Mouse (Mus musculus) embryonic fibroblast, embryonic 13.5 days (primary cell): ENCODE data around the gene Cdca5. TPM values are rescaled to one million over a fixed set of nuclear protein-coding genes. Genes with fewer than 3 reads are reported as not detected.

ENCODE experiments used
- H3K27ac ChIP-seq: 2 replicates; pipeline ENCODE4 v1.5.1; 2012; ENCODE audit warnings: low read length, control low read depth, inconsistent platforms; ENCODE audit not compliant: insufficient read depth
- H3K4me1 ChIP-seq: 2 replicates; pipeline ENCODE4 v1.6.1; 2011; ENCODE audit warnings: low read length; ENCODE audit not compliant: control insufficient read depth, insufficient read depth
- H3K4me3 ChIP-seq: 2 replicates; pipeline ENCODE4 v1.5.1; 2011; ENCODE audit warnings: mild to moderate bottlenecking, control low read depth, low read length; ENCODE audit not compliant: insufficient read depth
- CTCF ChIP-seq: IDR thresholded peaks from 2 replicates; pipeline ENCODE4 v1.5.1; 2011; ENCODE audit warnings: mild to moderate bottlenecking, control low read depth, low read length, moderate library complexity, borderline replicate concordance; ENCODE audit not compliant: insufficient read depth
- POLR2A ChIP-seq: IDR thresholded peaks from 2 replicates; pipeline ENCODE4 v1.6.1; 2011; ENCODE audit warnings: low read depth, mild to moderate bottlenecking, control low read depth, low read length, moderate library complexity
- polyA plus RNA-seq: library from polyadenylated mRNA; stranded (reverse); fragments of >200 nt; gene quantifications from 2 replicates; pipeline ENCODE4 v1.2.4, GENCODE M21; 2011; ENCODE audit warnings: low read depth; ENCODE audit not compliant: missing spikeins, insufficient read length

Cdca5 gene
- polyA plus RNA-seq, 1 experiment: 12.9 TPM

DNA sequence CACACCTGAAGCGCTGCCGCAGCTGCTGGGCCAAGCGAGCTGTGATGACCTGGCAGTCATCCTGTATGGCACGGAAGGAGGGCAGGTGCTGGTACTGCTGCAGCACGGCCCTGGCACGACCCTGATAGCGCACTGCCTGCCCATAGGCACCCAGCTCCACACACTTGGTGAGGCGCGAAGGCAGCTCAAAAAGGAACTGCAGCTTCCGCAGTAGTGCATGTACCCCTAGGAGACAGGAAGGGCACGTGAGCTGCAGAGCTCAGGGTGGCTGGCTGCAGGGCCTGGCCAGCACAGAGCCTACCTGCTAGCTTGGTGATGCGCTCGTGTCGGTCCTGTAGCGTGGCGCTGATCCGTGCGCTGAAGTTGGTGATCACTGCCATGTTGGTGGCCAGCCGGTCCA lies 13.5 kb upstream of the Cdca5 start:
- Histone ChIP-seq H3K27ac (no peak overlapping the region), H3K4me3 (no peak overlapping the region), H3K4me1 (no peaks in the 10 kb centered on the region)
- TF ChIP-seq CTCF: no peak
- TF ChIP-seq POLR2A: no peak

DNA sequence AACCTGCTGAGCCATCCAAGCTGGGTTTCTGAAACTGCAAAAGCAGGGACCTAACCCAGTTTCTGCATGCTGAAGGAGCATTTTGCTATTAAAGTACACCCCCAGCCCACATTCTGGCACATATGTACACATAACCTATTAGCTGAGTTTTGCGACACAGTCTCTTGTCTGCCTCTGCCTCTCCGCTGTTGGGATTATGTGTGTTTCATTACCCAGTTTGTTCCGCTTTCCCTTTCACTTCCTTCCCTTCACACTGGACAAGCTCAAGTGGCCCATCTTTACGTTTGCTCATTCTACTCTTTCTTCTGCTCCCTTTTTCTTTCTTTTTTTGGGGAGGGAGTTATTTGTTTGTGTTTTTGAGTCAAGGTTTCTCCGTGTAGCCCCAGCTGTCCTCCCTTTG lies 10.9 kb upstream of the Cdca5 start:
- Histone ChIP-seq H3K4me3 (no peak overlapping the region), H3K27ac (no peak overlapping the region), H3K4me1 (no peaks in the 10 kb centered on the region)
- no peak for TF ChIP-seq CTCF
- TF ChIP-seq POLR2A: no peak

DNA sequence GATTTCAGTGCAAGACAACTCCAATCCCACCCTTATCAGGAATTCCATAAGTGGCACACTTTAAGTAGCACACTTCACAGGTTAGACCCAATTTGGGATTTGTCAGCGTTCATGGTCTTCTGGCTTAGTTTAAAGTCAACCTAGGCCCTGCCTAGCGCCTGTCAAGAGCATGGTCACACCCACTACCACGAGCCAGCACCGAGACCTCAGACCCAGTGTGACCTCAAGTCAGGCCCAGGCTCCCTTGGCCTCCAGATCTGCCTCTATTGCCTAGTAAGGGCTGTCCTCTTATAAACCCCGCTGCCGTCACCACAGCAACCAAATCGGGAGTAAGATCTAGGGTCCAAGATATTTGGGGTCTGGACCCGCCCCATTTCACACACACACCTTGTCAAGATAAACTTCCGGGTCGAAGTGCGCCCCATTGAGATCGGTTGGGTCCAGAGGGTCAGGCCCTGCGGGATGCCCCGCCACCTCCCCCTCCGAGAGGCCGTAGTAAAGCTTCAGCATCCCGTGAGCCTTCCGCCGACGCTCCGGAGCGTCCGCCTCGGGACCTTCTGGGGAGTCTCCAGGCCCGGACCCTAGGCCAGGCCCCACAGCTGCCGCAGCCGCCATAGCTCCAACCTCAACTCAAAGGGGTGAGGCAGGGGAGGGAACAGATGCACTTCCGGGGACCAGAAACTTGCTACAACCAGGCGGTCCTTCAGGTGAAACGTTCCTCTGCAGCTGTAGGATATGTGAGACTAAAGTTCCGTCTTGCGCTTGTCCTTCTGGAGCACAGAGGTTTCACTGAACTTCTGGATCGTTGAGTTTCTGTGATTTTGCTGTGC lies 8.0 kb upstream of the Cdca5 start, which contains the start of gene Vps51:
TSS of gene Vps51 (minus strand) at position 668 of the 830 bp plus-strand sequence.
- Histone ChIP-seq H3K4me3 (peak within 1 kb of the TSS; percentile 64), H3K27ac (peak within 1 kb of the TSS; percentile 62; the same call in 1 of the 2 replicates), H3K4me1 (no peaks in the 10 kb centered on the region)
- no peak for TF ChIP-seq CTCF
- peak; percentile 50 for TF ChIP-seq POLR2A

DNA sequence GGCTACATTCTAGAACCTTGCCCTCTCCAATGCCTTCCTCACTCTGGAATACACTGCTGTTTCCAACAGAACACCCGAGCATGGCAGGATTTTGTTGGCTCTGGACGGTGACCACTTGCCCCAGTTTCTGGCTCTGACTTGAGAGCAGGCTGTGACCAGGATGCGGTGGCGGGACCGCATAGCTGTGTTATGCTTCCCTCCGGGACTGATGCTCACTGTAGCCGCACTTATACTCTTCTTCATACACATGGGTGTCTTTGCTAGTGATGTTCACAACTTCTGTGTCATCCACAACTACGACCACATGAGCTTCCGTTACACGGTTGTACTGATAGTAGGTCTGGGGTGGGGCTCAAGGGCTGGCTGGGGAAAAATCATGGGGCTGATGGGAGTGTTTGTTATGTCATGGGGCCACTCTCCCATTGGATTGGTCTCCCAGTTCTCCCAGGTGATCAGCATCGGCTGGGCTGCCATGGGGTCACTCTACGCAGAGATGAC lies 4.8 kb upstream of the Cdca5 start, which contains the start of gene Tmem262:
TSS of gene Tmem262 (plus strand) at position 51 of the 498 bp plus-strand sequence.
- no peak within 1 kb of the TSS for H3K4me3 ChIP-seq
- H3K4me1 ChIP-seq: peaks cover 4% of the 10 kb centered on the region; the same call in 1 of the 2 replicates
- no peak for TF ChIP-seq POLR2A
- no peak within 1 kb of the TSS for H3K27ac ChIP-seq

DNA sequence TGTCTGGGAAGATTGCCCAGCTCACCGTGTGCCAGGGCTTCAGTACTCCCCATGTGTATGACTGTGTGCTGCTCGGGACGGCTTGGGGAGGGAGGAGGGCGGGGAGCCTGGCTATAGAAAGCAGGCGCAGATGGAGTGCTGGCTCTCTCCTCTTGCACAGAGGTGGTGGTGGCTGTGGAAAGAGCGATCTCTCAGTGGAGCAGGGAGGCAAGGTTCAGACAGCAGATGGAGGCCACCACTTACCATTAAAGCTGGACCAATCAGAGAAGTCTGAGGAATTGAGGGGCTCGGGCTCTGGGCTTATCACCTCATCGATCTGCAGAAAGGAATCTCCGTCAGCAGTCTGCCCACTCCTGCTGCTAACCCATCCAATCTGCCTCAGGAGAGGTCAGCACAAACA lies 2.6 kb upstream of the Cdca5 start, which contains the start of gene Gm28374:
TSS of gene Gm28374 (minus strand) at position 101 of the 400 bp plus-strand sequence.
- Histone ChIP-seq H3K4me1 (peaks cover 4% of the 10 kb centered on the region; the same call in 1 of the 2 replicates), H3K4me3 (no peak within 1 kb of the TSS), H3K27ac (no peak within 1 kb of the TSS)
- TF ChIP-seq POLR2A (no peak), CTCF (no peak)

DNA sequence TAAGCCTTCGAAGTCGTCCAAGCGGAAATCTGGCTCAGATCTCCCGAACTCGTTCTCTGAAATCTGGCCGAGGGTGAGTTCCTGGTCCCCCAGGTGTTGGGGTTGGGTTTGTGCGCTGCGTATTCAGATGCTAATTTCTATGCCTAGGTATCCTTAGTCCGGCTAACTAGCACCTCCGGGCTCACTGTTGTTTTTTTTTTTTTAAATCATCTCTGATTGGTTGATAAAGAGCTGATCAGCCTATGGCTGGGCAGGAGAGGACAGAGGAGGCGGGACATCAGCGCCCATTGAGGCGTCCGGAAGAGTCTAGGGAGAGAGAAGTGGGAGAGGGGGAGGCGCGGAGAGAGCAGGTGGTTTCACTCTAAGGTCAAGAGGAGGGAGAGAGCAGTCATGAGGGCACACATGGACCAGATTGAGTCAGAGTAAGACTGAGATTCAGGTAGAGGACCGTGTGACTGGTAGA lies 665 bp downstream of the Cdca5 start:
- H3K4me1 ChIP-seq: peaks cover 4% of the 10 kb centered on the region; the same call in 1 of the 2 replicates
- H3K4me3 ChIP-seq: peak overlapping the region; percentile 87
- no peak overlapping the region for H3K27ac ChIP-seq
- TF ChIP-seq POLR2A (no peak), CTCF (no peak)

DNA sequence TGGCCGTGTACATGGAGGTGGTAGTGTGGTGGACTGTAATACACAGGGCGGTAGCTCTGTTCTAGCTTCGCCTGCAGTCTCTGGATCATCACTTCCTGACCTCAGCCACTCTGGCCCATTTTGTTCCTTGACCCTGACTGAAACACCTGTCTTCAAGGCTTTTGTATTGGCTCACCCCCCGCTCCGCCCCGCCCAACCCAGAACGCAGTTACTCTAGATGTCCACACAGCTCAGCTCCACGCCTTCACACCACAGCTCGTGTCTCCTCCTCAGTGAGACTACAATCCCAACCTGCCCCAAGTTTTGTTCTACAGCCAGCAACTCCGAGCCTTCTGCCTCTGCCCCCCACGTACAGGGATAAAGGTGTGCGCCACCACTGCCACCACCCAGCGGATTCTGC lies 4.1 kb downstream of the Cdca5 start:
- no peak for TF ChIP-seq POLR2A
- no peak for TF ChIP-seq CTCF
- Histone ChIP-seq H3K27ac (no peak overlapping the region), H3K4me3 (no peak overlapping the region), H3K4me1 (peaks cover 1% of the 10 kb centered on the region; the same call in 1 of the 2 replicates)

DNA sequence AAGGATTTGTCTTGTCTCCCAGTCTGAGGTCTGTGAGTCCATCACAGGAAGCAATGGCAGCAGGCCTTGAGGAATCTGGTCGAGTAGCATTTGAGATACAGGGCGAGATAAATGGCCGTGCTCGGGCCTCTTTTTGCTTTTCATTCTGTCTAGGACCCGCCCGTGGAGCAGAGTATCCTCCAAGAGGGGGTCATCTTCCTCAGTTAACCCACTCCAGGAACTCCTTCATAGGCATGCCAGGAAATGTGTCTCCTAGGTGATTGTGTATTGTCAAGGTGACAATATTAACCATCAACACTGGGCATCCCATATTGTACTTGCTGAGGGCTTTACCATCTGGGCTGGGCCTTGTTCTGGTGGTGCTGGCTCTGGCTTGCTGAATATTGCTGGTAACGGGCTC lies 9.3 kb downstream of the Cdca5 start, which contains the start of gene AC131692.1:
TSS of gene AC131692.1 (plus strand) at position 301 of the 400 bp plus-strand sequence.
- Histone ChIP-seq H3K4me3 (no peak within 1 kb of the TSS), H3K4me1 (no peaks in the 10 kb centered on the region), H3K27ac (no peak within 1 kb of the TSS)
- TF ChIP-seq POLR2A (no peak), CTCF (no peak)

DNA sequence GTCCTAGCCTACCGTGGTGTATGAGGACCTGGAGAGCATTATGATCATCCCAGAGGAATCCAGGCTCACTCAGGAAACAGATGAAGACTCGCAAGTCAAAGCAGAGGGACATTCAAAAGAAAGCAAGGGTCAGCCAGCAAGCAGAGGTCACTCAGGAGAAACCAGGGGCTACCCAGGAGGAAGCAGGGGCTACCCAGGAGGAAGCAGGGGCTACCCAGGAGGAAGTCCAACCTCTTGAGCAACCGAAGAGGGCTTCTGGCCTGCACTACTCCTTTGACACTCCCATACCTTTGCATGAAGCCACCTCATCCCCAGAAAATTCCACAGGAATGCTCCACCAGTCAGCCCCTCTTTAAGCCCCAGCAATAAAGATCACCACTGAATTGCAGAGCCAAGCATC lies 13.1 kb downstream of the Cdca5 start:
- H3K4me3 ChIP-seq: no peak overlapping the region

DNA sequence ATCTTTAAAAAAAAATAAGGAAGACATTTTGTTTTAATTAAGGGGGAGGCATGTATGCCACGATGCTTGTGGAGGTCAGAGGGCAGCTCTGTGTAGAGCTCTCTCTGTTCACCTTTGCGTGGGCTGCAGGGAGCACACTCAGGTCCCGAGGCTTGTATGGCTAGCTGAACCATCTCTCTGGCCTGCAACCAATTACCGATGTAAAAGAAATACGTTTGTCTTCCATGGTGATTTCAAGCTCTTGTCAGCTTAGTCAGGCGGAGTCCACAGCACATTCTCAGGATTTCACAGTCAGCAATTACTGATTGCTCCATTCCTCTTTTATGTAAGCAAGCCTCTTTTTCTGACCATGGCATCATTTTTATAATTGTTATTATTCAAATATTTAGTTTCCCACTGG lies 16.4 kb downstream of the Cdca5 start:
- no peak for TF ChIP-seq POLR2A
- no peak for TF ChIP-seq CTCF
- no peaks in the 10 kb centered on the region for H3K4me1 ChIP-seq

More for the DNA sequence above, 13.1 kb downstream of the Cdca5 start:
- no peaks in the 10 kb centered on the region for H3K4me1 ChIP-seq
- no peak for TF ChIP-seq POLR2A
- no peak overlapping the region for H3K27ac ChIP-seq

DNA sequence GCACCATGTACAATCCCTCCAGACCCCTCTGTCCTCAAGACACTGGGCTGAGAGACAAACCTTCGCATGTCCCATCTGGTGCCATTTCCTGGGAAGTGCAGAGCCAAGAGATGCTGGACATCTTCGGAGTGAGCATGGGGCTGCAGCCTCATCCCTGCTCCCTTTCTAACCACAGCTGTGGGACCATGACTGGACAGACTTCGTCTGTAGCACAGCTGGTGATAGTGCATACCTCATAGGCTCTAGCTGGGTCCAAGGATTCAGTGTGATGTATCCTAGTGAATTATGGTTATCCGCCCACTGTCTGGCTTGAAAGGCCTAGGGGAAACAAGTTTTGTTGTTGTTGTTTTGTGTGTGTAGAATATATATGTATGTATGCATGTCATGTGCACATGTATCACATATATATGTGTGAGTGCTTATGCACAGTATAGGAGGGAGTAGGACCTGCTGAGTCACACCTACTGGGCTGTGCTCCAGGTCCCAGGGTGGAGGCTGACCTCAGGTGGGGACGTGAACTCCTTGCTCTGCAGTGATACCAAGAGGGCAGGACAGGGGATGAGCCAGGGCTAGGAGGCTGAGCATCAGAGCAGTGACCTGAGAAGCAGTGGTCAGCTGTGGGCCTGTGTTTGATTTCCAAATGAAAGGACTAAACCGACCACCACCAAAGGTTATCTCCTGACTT lies 17.5 kb downstream of the Cdca5 start:
- TF ChIP-seq POLR2A (no peak), CTCF (no peak)
- Histone ChIP-seq H3K27ac (no peak overlapping the region), H3K4me3 (no peak overlapping the region), H3K4me1 (no peaks in the 10 kb centered on the region)

More for the DNA sequence above, 16.4 kb downstream of the Cdca5 start:
- no peak overlapping the region for H3K4me3 ChIP-seq
- no peak overlapping the region for H3K27ac ChIP-seq
